Mouse (Mus musculus): ENCODE measurements at regions not wholly inside any gene's neighbourhood (a gene's known extent, or its start where the extent isn't known, plus 50 kb on each side); places are given as distances from the start of the nearest gene placed in this dataset.

DNA sequence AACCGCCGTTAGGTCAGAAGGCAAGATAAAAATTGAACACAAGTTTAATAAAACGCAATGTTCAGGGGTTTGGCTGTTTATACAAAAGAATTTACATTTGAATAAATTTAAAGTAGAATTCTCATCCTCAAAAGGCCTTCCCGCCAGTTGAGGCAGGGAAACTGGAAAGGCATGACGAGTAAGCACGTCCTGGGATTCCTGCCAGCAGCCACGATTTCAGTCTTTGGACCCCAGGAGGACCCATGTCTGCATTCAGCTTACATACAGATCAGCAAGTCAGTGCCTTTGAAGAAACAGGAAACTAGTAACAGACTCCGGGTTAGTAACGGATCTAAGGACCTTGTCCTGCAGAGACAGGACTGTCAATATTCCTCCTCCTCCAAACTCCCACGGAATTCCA, 250.4 kb downstream of the Tmem182 start:
- DNase-seq (ENCODE audit: extremely low spot score in 1 of 2, low spot score in 1 of 2): no peak

DNA sequence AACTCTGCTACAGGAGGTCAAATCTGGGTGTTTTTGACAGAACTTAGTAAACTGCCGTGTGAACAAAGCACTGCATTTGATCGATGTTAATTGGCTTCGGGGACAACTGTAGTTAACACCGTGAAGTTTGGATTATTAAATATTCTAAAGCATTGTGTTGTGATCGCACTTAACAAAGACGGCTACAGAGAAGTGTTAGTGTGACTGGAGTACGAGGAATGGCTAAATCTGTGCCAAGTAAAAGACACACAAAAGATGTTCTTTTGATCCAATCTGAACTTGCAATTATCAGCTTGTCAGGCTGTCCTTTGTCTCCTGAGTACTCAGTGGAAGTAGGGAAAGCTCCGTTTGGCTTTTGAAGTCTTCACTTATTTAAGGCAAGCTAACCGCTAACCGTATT, 259.7 kb downstream of the Tmem182 start:
- no peak for DNase-seq (ENCODE audit: extremely low spot score in 1 of 2, low spot score in 1 of 2)

DNA sequence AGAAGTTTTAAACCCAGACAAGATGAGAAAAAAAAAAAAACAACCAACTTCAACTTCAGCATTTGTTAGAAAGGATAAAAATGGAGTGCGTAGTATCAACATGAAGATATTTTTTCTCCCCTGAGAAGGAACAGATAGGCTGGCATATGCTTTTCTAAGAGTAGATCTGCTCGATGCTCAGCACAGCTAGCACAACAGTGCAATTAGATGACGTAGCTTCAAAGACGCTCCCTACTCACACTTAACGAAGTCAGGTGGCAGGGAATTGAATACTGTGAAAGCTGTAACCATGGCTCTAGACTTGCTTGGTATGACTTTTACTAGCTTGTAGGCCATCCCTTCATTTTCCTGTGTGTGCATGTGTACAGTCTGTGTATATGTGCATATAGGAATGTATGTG, 299.5 kb downstream of the Tmem182 start:
- no peak for DNase-seq (ENCODE audit: extremely low spot score in 1 of 2, low spot score in 1 of 2)

DNA sequence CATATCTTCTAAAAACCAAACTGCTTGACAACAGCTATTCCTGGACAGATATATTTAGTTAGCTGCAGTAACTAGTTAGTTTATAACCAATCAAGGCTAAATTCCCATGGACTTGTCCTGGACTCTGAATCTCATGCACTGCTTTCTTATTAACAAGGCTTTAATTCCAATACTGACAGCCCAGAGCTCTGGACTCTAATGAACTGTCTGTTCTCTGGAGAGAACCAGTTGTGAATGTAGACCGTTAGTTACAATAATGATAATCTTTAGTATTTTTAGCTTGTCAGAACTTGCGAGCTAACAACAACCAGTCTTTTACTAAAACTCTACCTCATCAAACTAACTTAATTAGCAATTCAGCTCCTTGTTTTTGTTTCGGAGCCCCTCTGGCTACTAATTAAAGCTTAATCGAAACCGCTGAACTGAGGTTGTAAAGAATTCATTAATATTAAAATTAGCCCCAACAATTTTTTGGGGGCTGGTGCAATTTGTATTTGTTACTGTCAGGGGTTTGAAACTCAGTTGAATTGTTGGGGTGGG, 316.3 kb downstream of the Tmem182 start:
- no peak for DNase-seq (ENCODE audit: extremely low spot score in 1 of 2, low spot score in 1 of 2)

DNA sequence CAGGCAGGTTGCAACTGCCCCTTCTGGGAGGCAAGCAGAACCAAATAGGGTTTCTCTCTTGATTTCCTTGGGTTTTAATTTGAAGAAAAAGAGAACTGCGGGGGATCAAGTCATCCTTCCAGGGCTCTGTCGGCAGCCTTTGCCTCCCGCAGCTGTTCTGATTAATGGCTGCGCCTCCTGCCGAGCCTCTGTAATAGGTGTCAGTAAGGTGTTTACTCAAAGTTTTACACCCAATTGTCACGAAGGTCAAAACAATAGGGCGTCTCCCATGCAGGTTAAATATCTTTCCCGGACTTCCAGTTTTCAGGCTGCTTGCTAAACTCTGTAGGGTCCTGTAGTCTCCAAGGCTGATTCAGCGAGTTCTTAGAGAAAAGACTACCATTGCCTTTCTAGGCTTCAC, 326.0 kb downstream of the Tmem182 start:
- DNase-seq (ENCODE audit: extremely low spot score in 1 of 2, low spot score in 1 of 2): no peak

DNA sequence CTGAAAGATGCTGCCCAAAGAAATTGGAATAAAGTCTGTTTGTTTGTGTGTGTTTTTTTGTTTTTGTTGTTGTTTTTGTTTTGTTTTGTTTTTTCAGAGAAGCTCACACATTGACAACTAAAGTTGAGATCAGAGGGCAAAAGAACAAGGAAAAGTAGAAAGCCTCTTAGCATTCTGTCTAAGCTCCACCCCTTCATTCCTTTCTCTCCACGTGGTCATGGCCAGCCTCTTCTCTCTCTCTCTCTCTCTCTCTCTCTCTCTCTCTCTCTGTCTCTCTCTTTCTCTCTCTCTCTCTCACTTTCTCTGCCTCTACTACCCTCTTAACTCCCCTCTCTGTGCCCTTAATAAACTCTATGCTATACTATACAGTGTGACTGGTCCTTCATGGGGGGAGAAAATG, 327.7 kb downstream of the Tmem182 start:
- no peak for DNase-seq (ENCODE audit: extremely low spot score in 1 of 2, low spot score in 1 of 2)

DNA sequence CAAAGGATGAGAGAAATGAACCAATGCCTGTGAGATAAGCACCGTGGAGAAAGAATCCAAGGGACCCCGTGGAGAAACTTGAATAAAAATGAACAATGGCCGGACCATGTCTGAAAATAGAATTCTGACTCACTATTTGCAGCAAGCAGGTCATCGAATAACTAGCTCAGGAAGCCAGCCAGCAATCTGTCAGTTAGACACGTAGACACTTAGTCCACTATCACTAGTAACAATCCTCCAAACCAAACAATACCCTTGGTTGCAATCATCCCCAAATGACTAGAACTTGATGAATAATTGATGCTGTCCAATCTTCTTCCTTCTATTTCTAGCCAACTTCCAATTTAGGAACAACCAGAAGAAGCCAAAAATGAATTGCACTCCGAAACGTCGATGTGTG, 328.5 kb downstream of the Tmem182 start:
- DNase-seq (ENCODE audit: extremely low spot score in 1 of 2, low spot score in 1 of 2): no peak

DNA sequence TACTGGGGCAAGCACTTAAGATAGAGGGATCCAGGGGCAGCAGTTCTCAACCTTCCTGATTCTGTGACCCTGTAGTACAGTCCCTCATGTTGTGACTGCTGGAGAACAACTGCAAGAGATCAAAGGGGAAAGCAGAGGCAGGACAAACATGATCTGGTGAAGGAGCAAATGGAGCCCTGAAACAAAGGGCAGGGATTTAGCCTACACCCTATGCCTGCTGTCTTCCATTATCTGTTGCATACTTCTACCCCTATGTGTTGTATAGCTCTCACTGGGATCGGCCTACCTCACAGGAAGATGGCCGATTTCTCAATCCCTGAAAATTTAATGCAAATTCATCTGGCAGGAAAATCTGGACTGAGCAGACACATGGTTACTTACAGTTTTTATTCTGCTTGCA, 334.3 kb downstream of the Tmem182 start:
- no peak for DNase-seq (ENCODE audit: extremely low spot score in 1 of 2, low spot score in 1 of 2)

DNA sequence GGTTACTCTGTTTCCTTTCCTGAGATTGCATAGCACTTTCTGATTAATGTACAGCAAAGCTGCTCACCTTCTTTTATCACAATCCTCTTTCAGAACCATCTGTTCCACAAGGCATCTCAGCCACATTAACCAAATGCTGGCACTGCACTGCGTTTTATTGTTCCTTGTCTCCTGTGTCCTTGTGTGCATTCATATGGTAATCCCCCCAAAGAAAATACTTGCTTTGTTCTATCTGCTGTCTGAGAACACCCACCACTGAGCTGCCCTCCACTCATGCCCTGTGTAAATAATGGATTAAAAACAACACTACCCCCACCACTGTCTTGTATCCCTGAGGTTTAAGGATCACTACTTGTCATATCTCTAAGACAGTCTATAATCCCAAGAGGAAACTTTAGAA, 335.1 kb downstream of the Tmem182 start:
- DNase-seq (ENCODE audit: extremely low spot score in 1 of 2, low spot score in 1 of 2): no peak

DNA sequence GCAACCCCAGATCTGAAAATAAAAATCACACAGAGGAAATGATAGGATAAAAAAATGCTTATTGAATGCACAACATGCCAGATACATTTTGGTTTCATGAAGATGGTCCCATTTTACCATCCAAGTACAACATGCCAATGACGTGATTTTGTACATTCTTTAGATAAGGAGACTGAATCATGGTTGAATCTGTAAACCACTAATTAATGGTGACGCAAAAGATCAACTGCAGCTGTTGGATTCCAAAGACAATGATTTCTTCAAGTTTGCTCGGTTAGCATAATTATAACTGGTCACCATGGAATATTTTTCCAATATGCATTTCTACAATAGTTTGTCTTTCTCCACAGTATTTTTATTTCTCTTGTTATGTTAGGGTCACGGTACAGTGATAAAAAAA, 336.6 kb downstream of the Tmem182 start:
- no peak for DNase-seq (ENCODE audit: extremely low spot score in 1 of 2, low spot score in 1 of 2)

DNA sequence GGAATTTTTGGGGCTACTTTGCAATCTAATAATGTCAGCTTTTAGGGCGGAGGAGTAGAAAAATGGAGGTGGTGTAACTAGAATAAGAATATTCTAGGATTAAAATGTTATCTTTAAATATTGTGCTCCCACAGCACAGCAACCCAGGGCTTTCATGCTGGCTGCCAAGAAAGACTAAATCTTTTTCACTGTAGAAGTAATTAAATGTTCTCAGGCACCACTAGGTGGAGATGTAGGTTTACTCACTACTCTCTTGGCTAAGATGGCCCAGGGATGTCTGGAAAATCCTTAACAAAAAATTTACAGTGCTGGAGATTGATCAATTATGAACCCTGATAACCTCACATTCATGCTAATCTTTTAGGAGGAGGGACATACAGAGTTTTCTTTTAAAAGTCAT, 347.1 kb downstream of the Tmem182 start:
- DNase-seq (ENCODE audit: extremely low spot score in 1 of 2, low spot score in 1 of 2): no peak

DNA sequence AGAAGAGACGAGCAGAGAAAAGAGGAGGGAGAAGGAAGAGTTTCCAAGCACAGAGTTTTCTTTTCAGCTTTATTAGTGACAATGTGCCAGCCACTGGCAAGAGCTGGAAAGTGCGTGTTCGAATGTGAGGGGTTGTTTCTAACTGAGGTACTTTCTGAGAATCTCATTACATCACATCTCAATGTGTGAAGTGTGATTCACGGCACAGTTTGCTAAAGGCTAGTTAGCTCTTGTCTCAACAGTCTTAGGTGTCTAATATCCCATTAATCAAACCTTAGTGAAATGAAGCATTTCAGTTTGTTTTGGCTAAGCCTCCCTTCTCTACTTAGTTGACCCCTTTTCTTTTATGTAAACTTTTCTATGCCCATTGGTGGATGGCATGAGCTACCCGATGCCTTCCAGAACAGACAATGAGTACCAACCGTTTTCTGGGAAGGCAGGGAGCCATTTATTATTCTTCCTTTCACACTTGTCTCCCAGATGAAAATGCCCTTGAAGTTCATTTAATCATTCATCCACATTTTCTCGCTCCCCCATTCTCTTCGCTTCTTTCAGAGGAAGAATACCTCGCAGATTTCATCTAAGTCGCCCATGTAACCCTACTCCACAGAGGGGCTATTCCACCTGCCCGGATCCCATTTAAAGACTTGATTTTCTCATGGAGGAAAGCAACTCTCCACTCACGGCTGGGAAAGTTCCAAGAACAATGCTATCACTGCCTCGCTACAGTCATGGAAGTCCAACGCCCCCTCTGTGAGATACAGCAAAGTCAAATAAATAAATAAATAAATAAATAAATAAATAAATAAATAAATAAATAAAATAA, 348.0 kb downstream of the Tmem182 start:
- no peak for DNase-seq (ENCODE audit: extremely low spot score in 1 of 2, low spot score in 1 of 2)

DNA sequence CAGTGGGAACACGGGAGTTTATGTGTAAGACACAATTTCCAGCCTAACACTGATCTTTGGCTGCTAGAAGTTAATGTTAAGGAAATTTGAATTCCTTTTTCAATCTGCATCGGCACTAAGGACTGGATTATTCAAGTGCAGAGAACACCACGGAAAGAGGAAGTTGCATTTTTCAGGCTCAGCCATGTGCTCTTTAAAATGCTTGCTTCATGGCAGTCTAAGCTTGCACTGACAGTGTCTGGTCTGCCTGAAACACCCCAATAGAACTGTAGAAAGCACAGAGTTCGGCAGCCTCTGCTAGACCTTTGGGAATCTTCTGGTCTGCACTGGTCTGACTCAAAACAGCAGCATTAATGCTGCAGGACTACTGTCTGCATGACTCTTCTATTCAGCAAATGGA, 348.8 kb downstream of the Tmem182 start:
- no peak for DNase-seq (ENCODE audit: extremely low spot score in 1 of 2, low spot score in 1 of 2)

DNA sequence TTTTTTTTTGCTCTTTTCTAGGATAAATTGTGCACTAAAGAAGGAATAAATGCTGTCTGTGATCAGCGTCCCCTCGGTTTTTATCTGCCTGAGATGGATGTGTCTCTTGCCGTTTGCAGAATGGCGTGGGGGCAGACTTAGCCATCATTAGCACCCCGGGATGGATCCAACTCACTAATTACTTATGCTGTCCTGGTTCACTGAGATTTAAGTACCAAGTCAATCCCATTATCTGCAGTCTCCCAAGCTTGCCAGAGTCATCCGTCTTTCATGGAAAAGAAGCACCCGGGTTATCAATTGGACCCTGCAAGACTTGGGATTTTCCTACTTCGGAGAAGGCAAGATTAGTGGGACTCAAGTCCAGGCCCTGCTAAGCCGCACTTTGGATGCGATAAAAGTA, 351.5 kb downstream of the Tmem182 start:
- no peak for DNase-seq (ENCODE audit: extremely low spot score in 1 of 2, low spot score in 1 of 2)

DNA sequence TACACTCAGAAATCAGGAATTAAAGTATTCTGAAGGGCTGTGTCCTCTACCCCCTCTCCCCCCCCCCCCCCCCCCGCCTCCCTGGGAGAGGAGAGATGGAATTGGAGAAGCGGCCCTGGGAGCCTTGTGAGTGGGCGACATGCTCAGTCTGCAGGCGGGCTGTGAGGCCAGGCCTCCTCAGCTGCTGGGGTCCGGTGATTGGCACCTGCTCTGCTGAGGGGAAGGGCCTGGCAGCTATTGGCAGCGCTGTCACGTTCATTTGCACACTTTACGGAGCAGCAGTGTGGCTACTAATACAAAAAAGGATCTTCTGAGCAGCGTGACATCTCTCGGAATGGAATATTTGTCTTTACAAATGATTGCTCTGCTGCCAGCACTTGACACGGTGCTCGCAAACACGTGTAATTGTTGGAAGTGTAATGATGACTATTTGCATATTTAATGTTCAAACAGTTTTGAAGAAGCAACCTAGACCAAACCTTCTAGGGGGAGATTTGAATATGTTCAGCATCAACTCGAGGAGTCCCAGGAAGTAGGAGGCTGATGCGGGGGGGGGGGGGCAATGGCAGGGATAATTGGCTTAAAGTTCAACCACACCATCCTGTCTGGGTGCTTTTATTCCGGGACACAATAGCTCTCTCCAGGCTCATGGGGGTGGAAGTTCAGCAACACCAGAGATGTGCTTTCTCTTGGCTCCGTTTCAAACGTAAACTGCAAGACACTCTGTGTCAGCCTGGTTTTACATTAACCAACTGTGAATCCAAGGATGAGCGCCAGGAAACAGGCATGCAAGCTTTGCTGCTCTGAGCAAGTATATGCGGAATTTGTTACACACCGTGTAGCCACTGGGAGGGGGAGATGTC, 352.5 kb downstream of the Tmem182 start:
- no peak for DNase-seq (ENCODE audit: extremely low spot score in 1 of 2, low spot score in 1 of 2)

DNA sequence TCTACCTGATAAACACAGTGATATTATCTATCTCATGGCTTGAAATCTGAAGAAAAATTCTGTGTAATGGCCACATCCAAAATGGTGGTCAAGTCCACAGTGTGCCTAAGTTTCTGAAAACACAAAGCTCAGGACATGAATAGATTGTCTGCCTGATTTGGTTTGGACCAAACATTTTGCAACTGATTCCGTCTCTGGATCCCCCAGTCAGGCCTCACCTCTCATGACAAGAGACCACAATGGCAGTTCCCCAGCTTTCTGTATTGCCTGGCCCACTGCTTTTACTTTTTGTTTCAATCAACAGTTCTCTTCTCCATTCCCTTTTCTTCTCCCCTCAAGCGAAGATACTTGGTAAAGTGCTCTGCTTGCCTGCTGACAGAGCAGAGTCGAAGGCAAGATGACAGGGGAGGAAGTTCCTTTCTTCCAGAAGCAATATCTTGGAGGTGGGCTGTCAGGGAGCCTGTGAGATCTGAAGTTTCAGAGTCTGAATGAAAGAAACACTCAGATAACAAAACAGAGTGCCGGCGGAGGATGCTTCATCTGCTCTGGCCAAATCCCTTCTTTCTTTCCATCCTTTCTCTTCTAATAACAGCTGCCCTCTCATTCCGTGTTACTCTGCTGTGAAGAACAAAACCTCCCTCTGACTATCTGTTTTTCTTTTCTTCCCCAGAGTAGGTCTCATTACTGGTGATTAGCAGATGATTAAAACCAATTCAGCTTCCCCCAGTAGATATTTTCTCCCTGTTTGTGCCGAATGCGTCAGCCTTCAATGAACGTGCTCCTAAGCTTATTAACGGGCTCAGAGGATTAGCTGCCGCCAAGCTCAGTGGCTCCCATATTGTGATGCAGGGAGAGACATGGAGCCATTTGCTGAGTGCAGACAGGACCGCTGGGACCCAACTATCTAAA, 360.7 kb downstream of the Tmem182 start:
- DNase-seq (ENCODE audit: extremely low spot score in 1 of 2, low spot score in 1 of 2): no peak

DNA sequence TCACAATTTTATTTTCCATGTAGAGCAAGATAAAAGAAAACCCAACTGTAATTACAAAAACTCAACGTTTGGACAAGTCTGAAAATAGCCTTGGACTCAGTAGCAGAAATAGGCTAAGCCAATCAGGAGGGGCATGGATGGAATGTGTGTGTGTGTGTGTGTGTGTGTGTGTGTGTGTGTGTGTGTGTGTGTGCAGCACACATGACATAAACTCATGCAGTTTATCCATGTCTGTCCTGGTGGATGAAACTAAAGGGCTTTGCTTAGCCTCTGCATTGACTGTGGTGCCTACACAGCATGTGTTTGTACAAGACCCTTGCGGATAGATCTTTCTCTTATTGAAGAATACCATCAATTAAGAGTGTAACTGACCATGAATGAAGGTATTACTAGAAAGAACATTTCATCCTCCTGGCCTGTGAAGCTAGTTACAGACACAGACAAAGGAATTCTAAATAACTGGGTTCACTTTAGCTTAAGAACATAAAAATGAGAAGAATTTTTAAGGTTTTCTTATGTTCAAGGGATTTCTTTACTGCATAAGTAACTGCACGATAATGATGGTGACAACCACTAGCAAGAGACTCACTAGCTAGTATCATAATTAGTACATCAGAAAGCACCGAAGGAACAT, 361.5 kb downstream of the Tmem182 start:
- no peak for DNase-seq (ENCODE audit: extremely low spot score in 1 of 2, low spot score in 1 of 2)

DNA sequence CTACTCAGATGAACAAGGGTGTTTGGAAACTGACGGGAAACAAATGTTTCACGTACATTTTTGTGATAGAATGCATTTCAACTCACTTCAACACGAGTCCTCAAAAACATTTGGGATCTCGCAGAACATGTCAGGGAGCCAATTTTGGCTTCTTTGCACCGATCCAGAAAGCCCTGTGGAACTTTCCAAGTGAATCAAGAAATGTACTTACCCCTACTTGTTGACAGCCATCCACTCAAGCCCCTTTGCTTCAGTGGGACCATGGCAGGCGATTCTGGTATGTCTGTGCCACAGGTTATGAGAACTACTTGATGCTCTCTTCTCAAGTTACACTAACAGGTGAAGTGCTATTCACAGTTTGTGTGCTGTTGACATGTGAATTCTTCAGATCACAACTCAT, 381.6 kb downstream of the Tmem182 start:
- no peak for DNase-seq (ENCODE audit: extremely low spot score in 1 of 2, low spot score in 1 of 2)

DNA sequence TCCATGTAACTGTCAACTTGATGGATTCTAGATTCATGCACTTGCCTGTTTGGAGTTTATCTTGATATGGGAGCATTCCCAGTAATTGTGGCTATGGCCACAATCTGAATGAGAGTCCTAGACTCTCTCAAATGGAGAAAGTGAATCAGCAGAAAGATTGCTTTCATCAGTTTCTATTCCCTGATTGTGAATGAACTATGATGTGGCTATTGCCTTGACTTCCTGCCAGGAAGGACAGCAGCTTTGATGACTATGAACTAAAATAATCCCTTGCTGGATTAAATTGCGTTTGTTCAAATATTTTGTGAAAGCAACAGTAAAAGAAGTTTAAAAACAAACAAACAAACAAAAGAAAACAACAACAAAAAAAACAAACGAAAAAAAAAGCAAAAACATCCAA, 407.5 kb downstream of the Tmem182 start:
- DNase-seq (ENCODE audit: extremely low spot score in 1 of 2, low spot score in 1 of 2): no peak

DNA sequence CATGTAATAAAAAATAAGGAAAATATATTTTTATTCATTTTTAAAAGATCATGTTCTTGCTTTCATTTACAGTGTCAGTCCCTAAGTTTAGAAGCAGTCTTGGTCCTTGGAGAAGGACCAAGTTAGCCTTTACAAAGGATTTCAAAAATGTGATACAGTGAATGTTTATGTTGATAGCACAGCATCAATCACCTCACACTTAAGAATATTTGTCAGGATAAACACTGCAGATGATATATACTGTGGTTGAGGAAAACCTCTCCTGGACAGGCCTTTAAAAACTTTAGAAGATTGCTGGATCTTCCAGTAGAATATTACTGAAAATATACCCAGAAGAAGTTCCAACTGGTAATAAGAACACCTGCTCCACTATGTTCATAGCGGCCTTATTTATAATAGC, 420.4 kb downstream of the Tmem182 start:
- DNase-seq (ENCODE audit: extremely low spot score in 1 of 2, low spot score in 1 of 2): no peak

All from layer of hippocampus, postnatal 25 days (tissue).